In genomic region chr5:102055946-102056345, GRCm38 (mm10) we compare ENCODE assay signal across 10 mouse cellular contexts. TPM values are rescaled to one million over a fixed set of nuclear protein-coding genes. Genes with fewer than 3 reads are reported as not detected.
DNase-seq lines count a peak whose midpoint lies in the region; ATAC-seq and TF ChIP-seq lines count a peak whose summit lies in the region.
"Had no signal": no experiment of that assay in that cellular context is flagged by ENCODE, and none has a peak within 500 bp of the region (broad histone marks: within the 10 kb centered on the region; RNA-seq: fewer than 3 reads in every experiment).

No protein-coding gene starts in this region.

- peak overlapping the region; percentile 20; the same call in 1 of the 2 replicates for H3K9ac ChIP-seq in ES-E14 (ENCODE audit: insufficient read depth, low read depth, low read length, poor library complexity, severe bottlenecking)
- H3K9ac ChIP-seq in liver, embryonic 13.5 days: no peak overlapping the region
- H3K9ac ChIP-seq: heart, embryonic 12.5 days; lung, embryonic 15.5 days had no signal

- H3K27me3 ChIP-seq in liver, embryonic 13.5 days: no peaks in the 10 kb centered on the region
- no peaks in the 10 kb centered on the region for H3K27me3 ChIP-seq in forebrain, embryonic 10.5 days (ENCODE audit: poor library complexity, severe bottlenecking)
- H3K27me3 ChIP-seq: heart, embryonic 12.5 days; lung, embryonic 15.5 days had no signal

- H3K27ac ChIP-seq in ES-E14 (ENCODE audit: insufficient read depth, low read depth, low read length, poor library complexity, severe bottlenecking): peak overlapping the region; percentile 54
- H3K27ac ChIP-seq in bone marrow macrophage, adult 2 months (ENCODE audit: insufficient read depth, low read depth, low read length): peak overlapping the region; percentile 75
- peak overlapping the region; percentile 53; the same call in 1 of the 2 replicates for H3K27ac ChIP-seq in liver, embryonic 13.5 days
- no peak overlapping the region for H3K27ac ChIP-seq in forebrain, embryonic 10.5 days
- H3K27ac ChIP-seq: hindbrain, postnatal 0 days; lung, embryonic 15.5 days had no signal

- no peak overlapping the region for H3K4me2 ChIP-seq in liver, embryonic 13.5 days
- H3K4me2 ChIP-seq: heart, embryonic 12.5 days; lung, embryonic 15.5 days had no signal

- 46% methylated on average over 7 of the region's 7 CpGs for WGBS in liver, embryonic 13.5 days (ENCODE audit: insufficient replicate concordance)
- WGBS in forebrain, embryonic 10.5 days: 68% methylated on average over 7 of the region's 7 CpGs

- H3K9me3 ChIP-seq in ES-E14 (ENCODE audit: control insufficient read depth, insufficient read depth, low read depth, low read length): no peaks in the 10 kb centered on the region
- H3K9me3 ChIP-seq in liver, embryonic 13.5 days (replicated peaks): no peaks in the 10 kb centered on the region
- no peaks in the 10 kb centered on the region; the same call in 1 of the 2 replicates for H3K9me3 ChIP-seq in forebrain, embryonic 10.5 days
- H3K9me3 ChIP-seq: heart, embryonic 12.5 days; lung, embryonic 15.5 days had no signal

- H3K36me3 ChIP-seq in ES-E14 (ENCODE audit: control insufficient read depth, insufficient read depth, low read length, poor library complexity, severe bottlenecking): no peaks in the 10 kb centered on the region
- peaks cover 4% of the 10 kb centered on the region; the same call in 1 of the 2 replicates for H3K36me3 ChIP-seq in liver, embryonic 13.5 days
- peaks cover 41% of the 10 kb centered on the region for H3K36me3 ChIP-seq in forebrain, embryonic 10.5 days (replicated peaks)
- H3K36me3 ChIP-seq: heart, embryonic 12.5 days; lung, embryonic 15.5 days had no signal

- TF ChIP-seq POLR2A in bone marrow macrophage, adult 2 months (IDR thresholded peaks at IDR 0.05; ENCODE audit: borderline replicate concordance, low read depth, low read length): no peak

- no peak for TF ChIP-seq CTCF in bone marrow macrophage, adult 2 months (IDR thresholded peaks at IDR 0.05; ENCODE audit: low read depth, low read length)

- peaks cover 18 to 20% of the 10 kb centered on the region in 2 experiments; a peak in 3 of 4 replicates for H3K4me1 ChIP-seq in ES-E14 (ENCODE audit: control insufficient read depth in 2 of 2, insufficient read depth in 2 of 2, low read length in 2 of 2, poor library complexity in 1 of 2)
- peaks cover 58% of the 10 kb centered on the region for H3K4me1 ChIP-seq in bone marrow macrophage, adult 2 months (ENCODE audit: control insufficient read depth, insufficient read depth, low read length)
- H3K4me1 ChIP-seq in liver, embryonic 13.5 days (replicated peaks): peaks cover 56% of the 10 kb centered on the region
- peaks cover 19% of the 10 kb centered on the region for H3K4me1 ChIP-seq in forebrain, embryonic 10.5 days

- peak; percentile 45 to 58 for DNase-seq in left cerebral cortex, postnatal 25 days (ENCODE audit: low spot score in 2 of 2)
- DNase-seq in left cerebral cortex, adult 8-10 months (ENCODE audit: low spot score in 2 of 2): no peak
- no peak for DNase-seq in ES-E14 (ENCODE audit: low read depth, low spot score)
- DNase-seq in liver, embryonic 13.5 days: no peak
- DNase-seq in forebrain, embryonic 10.5 days (ENCODE audit: extremely low spot score, low spot score): no peak
- DNase-seq in embryo, embryonic 10.5 days (ENCODE audit: low spot score): no peak

- ATAC-seq in liver, embryonic 13.5 days (ENCODE audit: low read depth): no peak

- intact Hi-C loops in left cerebral cortex, postnatal 25 days (cut with DNase I): no loop called here

- in situ Hi-C loops in ES-E14 (cut with MboI; ENCODE audit: low sequenced_read_pairs in 2 of 2, unreplicated experiment in 2 of 2): no loop called here

- H3K4me3 ChIP-seq in ES-E14 (ENCODE audit: insufficient read depth in 1 of 2, low read depth in 1 of 2, low read length in 2 of 2, poor library complexity in 1 of 2, severe bottlenecking in 1 of 2): no peak overlapping the region
- no peak overlapping the region for H3K4me3 ChIP-seq in bone marrow macrophage, adult 2 months (ENCODE audit: insufficient read depth, low read length)
- no peak overlapping the region for H3K4me3 ChIP-seq in liver, embryonic 13.5 days (replicated peaks)
- no peak overlapping the region for H3K4me3 ChIP-seq in forebrain, embryonic 10.5 days
- H3K4me3 ChIP-seq: heart, embryonic 12.5 days; lung, embryonic 15.5 days had no signal

TF ChIP-seq in ES-E14, 5 proteins besides CTCF, POLR2A, EP300 and RAD21:
- TF ChIP-seq ZC3H11A (IDR thresholded peaks at IDR 0.05; ENCODE audit: borderline replicate concordance, low read depth, low read length): no peak
- no peak for TF ChIP-seq MAFK (IDR thresholded peaks at IDR 0.05; ENCODE audit: insufficient read depth, low read depth, low read length)
- no peak for TF ChIP-seq HCFC1 (IDR thresholded peaks at IDR 0.05; ENCODE audit: borderline replicate concordance, insufficient read depth, low read length)
- TF ChIP-seq ZNF384 (IDR thresholded peaks at IDR 0.05; ENCODE audit: low read depth, low read length): no peak
- TF ChIP-seq CHD2 (IDR thresholded peaks at IDR 0.05; ENCODE audit: low read depth, low read length): no peak

RNA-seq across cellular contexts. Expression of gene Wdfy3, which starts 13.8 kb away (rescaled TPM):
- 100 to 1,000 TPM; 125 to 129 TPM for total RNA-seq in left cerebral cortex, postnatal 25 days (2021)
- 100 to 1,000 TPM; 117 to 149 (median 125) TPM for total RNA-seq in left cerebral cortex, adult 8-10 months (2022)
- total RNA-seq in ES-E14 (2012; rRNA removed): 25.3 and 38.1 TPM in 2 replicates
- polyA plus RNA-seq in bone marrow macrophage, adult 2 months (2012; ENCODE audit: insufficient read depth, insufficient read length, missing spikeins): 38.5 and 43.0 TPM in 2 replicates
- polyA plus RNA-seq in liver, embryonic 13.5 days (2015; fragmentation: Nextera tagmentation; extraction: Ambion mirVana): 3.3 and 3.7 TPM in 2 replicates
- 14.8 TPM in 2 replicates for polyA plus RNA-seq in forebrain, embryonic 10.5 days (2016; fragmentation: Nextera tagmentation; extraction: Ambion mirVana)

Comparison
In these comparisons a context has a peak if more than half of its experiments do, and no peak if none do; other contexts are left out.
1. DNase-seq: peak in left cerebral cortex, postnatal 25 days (2 of 2); none in left cerebral cortex, adult 8-10 months (0 of 2), ES-E14 (single experiment), liver, embryonic 13.5 days (single experiment), forebrain, embryonic 10.5 days (single experiment) and embryo, embryonic 10.5 days (single experiment).